Mouse (Mus musculus): ENCODE data around the gene Nceh1. TPM values are rescaled to one million over a fixed set of nuclear protein-coding genes. Genes with fewer than 3 reads are reported as not detected.

Nceh1 gene
- polyA plus RNA-seq, 1 experiment from 2014 or later, result 13.8 TPM

GRCm38 (mm10) chr3:27161645-27162409 is 20.9 kb upstream of the Nceh1 start:
- H3K36me3 ChIP-seq, result no peaks in the 10 kb centered on the region
- no peaks in the 10 kb centered on the region for H3K9me3 ChIP-seq
- 92% methylated on average over 6 of the region's 6 CpGs for WGBS
- H3K4me3 ChIP-seq, result no peak overlapping the region
- no peak overlapping the region for H3K27ac ChIP-seq (replicated peaks)
- H3K4me2 ChIP-seq, result no peak overlapping the region
- H3K4me1 ChIP-seq (replicated peaks), result no peaks in the 10 kb centered on the region
- ATAC-seq (ENCODE audit: low FRiP score, low read depth), result no peak
- H3K27me3 ChIP-seq, result no peaks in the 10 kb centered on the region
- no peak overlapping the region for H3K9ac ChIP-seq

GRCm38 (mm10) chr3:27162410-27162804 is 20.4 kb upstream of the Nceh1 start:
- Histone ChIP-seq H3K4me2 (no peak overlapping the region), H3K4me3 (no peak overlapping the region), H3K9ac (no peak overlapping the region), H3K9me3 (no peaks in the 10 kb centered on the region), H3K4me1 (replicated peaks) (no peaks in the 10 kb centered on the region), H3K27ac (replicated peaks) (no peak overlapping the region), H3K36me3 (no peaks in the 10 kb centered on the region), H3K27me3 (no peaks in the 10 kb centered on the region)
- 70% methylated on average over 2 of the region's 2 CpGs for WGBS
- no peak for ATAC-seq (ENCODE audit: low FRiP score, low read depth)

DNA sequence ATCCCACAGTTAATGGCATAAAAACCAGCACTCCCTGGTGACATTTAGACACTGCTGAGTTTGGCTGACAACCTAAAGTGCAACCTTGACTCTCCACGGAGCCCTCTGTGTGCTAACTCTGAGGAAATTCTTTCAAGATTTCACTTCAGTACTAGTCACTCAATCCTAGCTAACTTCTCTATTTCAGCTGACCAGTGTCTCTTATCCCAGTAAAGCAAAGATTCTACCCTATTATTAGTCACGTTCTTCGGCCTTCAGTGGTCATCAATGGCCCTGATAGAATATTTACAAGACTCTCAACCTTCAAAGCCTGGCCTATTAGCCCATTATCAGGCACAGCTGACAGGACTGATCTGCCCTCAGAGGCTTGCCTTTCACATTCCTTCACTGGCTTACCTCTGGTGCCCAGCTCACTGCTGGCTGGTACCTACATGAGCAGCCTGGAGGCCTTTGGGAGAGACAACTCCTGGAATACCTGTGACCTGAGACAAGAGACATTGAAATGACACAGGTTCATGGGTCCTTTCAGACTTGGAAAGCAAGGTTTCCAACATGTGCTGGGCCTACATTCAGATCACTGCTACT is 17.2 kb upstream of the Nceh1 start:
- no peak overlapping the region for H3K9ac ChIP-seq
- H3K4me2 ChIP-seq, result no peak overlapping the region
- H3K4me1 ChIP-seq (replicated peaks), result no peaks in the 10 kb centered on the region
- no peak overlapping the region for H3K4me3 ChIP-seq
- no peak overlapping the region for H3K27ac ChIP-seq (replicated peaks)
- no peaks in the 10 kb centered on the region for H3K9me3 ChIP-seq
- no peaks in the 10 kb centered on the region for H3K27me3 ChIP-seq
- ATAC-seq (ENCODE audit: low FRiP score, low read depth), result no peak
- 86% methylated on average over 3 of the region's 3 CpGs for WGBS
- H3K36me3 ChIP-seq, result no peaks in the 10 kb centered on the region

DNA sequence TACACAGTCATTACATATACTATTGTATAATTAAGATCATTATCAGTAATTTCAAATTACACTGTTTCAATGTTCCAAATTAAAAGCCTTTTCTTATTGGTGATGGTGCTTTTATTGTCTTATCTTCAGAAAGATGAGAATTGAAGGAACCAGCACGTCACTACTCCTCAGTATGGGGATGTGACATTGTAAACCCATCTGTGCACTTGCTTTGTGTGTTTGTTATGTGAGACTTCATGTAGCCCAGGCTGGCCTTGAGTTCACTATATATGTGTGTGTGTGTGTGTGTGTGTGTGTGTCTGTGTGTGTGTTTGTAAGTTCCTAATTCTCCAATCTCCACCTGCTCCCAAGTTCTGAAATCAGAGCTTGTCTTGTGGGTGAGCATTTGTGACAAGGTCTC is 12.5 kb upstream of the Nceh1 start:
- no peak overlapping the region for H3K27ac ChIP-seq (replicated peaks)
- no peaks in the 10 kb centered on the region for H3K9me3 ChIP-seq
- no peak for ATAC-seq (ENCODE audit: low FRiP score, low read depth)
- no peaks in the 10 kb centered on the region for H3K27me3 ChIP-seq
- WGBS, result 73% methylated on average over 1 of the region's 1 CpGs
- H3K36me3 ChIP-seq, result no peaks in the 10 kb centered on the region
- no peak overlapping the region for H3K4me2 ChIP-seq
- no peak overlapping the region for H3K9ac ChIP-seq
- no peaks in the 10 kb centered on the region for H3K4me1 ChIP-seq (replicated peaks)
- H3K4me3 ChIP-seq, result no peak overlapping the region

GRCm38 (mm10) chr3:27179711-27180110 is 3.1 kb upstream of the Nceh1 start:
- Histone ChIP-seq H3K4me3 (no peak overlapping the region), H3K27me3 (no peaks in the 10 kb centered on the region), H3K9ac (no peak overlapping the region), H3K4me2 (no peak overlapping the region), H3K9me3 (no peaks in the 10 kb centered on the region), H3K27ac (replicated peaks) (no peak overlapping the region), H3K4me1 (replicated peaks) (peaks cover 12% of the 10 kb centered on the region; the same call in 1 of the 2 replicates), H3K36me3 (no peaks in the 10 kb centered on the region)
- WGBS, result 89% methylated on average over 8 of the region's 8 CpGs
- no peak for ATAC-seq (ENCODE audit: low FRiP score, low read depth)

GRCm38 (mm10) chr3:27183601-27184175 is 923 bp downstream of the Nceh1 start:
- H3K4me2 ChIP-seq, result peak overlapping the region; percentile 96
- peaks cover 12% of the 10 kb centered on the region; the same call in 1 of the 2 replicates for H3K4me1 ChIP-seq (replicated peaks)
- no peaks in the 10 kb centered on the region for H3K36me3 ChIP-seq
- peak overlapping the region; percentile 42 for H3K27ac ChIP-seq (replicated peaks)
- no peaks in the 10 kb centered on the region for H3K27me3 ChIP-seq
- H3K4me3 ChIP-seq, result peak overlapping the region; percentile 85
- no peaks in the 10 kb centered on the region for H3K9me3 ChIP-seq
- H3K9ac ChIP-seq, result peak overlapping the region; percentile 72
- 11% methylated on average over 19 of the region's 19 CpGs for WGBS
- 0 out of 2 replicates have a peak, but pooled peaks have one; percentile 20 for ATAC-seq (ENCODE audit: low FRiP score, low read depth)

DNA sequence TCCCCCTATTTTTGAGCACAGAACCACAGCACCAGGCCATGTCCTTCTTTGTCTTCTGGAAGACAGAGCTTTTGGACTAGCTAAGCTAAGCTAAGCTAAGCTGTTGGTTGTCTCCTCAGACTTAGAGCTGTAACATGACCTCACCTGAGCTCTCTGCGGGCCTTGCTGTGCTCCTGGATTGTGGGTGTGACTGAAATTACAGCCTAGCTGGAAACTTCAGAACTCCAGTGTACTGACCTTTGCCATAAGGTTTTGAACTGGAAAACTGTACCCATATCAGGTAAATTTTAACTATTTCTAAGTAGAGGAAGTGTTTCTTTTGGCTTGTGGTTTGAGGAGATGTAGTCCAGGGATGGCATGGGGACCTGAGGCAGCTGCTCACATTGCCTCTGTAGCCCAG is 5.6 kb downstream of the Nceh1 start:
- ATAC-seq (ENCODE audit: low FRiP score, low read depth), result no peak
- H3K27ac ChIP-seq (replicated peaks), result no peak overlapping the region
- WGBS, result 85% methylated on average over 1 of the region's 1 CpGs
- peaks cover 8% of the 10 kb centered on the region for H3K4me1 ChIP-seq (replicated peaks)
- no peaks in the 10 kb centered on the region for H3K27me3 ChIP-seq
- no peak overlapping the region for H3K9ac ChIP-seq
- H3K36me3 ChIP-seq, result no peaks in the 10 kb centered on the region
- no peak overlapping the region for H3K4me2 ChIP-seq
- no peaks in the 10 kb centered on the region for H3K9me3 ChIP-seq
- no peak overlapping the region for H3K4me3 ChIP-seq

- 63% methylated on average over 14 of the region's 14 CpGs for WGBS
- Histone ChIP-seq H3K4me3 (no peak overlapping the region), H3K36me3 (no peaks in the 10 kb centered on the region), H3K9me3 (no peaks in the 10 kb centered on the region), H3K27me3 (no peaks in the 10 kb centered on the region), H3K27ac (replicated peaks) (no peak overlapping the region), H3K4me1 (replicated peaks) (no peaks in the 10 kb centered on the region; the same call in 1 of the 2 replicates), H3K9ac (no peak overlapping the region), H3K4me2 (no peak overlapping the region)
- peak; percentile 61; the same call in 1 of the 2 replicates for ATAC-seq (ENCODE audit: low FRiP score, low read depth)
Measured at GRCm38 (mm10) chr3:27189320-27190261, 6.8 kb downstream of the Nceh1 start.

DNA sequence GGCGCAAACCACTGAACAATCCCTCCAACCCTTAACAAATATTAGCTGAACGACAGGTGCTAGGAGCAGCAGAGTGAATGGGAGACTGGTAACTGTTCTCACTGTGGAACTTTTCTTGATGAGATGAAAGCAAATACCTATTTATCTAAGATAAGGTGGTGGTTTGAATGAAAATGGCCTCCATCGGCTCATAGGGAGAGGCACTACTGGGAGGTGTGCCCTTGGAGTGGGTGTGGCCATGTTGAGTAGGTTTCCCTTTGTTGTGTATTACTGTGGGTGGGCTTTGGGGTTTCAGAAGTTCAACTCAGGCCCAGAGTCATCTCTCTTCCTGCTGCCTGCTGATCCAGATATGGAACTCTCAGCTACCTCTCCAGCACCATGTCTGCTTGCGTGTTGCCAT is 8.1 kb downstream of the Nceh1 start:
- Histone ChIP-seq H3K4me1 (replicated peaks) (no peaks in the 10 kb centered on the region; the same call in 1 of the 2 replicates), H3K4me3 (no peak overlapping the region), H3K4me2 (no peak overlapping the region), H3K27ac (replicated peaks) (no peak overlapping the region), H3K36me3 (no peaks in the 10 kb centered on the region), H3K27me3 (no peaks in the 10 kb centered on the region), H3K9ac (no peak overlapping the region), H3K9me3 (no peaks in the 10 kb centered on the region)
- ATAC-seq (ENCODE audit: low FRiP score, low read depth), result no peak
- WGBS, result 95% methylated on average over 4 of the region's 4 CpGs

DNA sequence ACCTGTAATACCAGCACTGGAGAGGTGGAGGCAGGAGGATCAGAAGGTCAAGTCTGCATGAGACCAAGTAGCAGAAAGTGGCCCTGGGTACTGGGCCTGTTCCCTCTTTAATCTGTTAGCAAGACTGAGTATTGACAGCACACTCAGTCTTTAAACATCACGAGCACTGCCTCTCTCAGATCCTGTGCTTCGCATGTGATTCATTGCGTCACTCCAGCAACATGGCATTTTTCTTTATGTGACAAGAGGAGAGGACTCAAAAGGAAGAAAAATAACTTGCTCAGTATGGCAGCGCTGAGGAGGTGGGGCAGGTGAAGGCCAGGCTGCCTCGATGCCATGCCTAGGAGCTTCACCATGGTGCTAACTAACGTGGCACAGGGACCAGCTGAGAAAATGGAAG is 9.1 kb downstream of the Nceh1 start:
- no peaks in the 10 kb centered on the region for H3K36me3 ChIP-seq
- no peak overlapping the region for H3K27ac ChIP-seq (replicated peaks)
- no peaks in the 10 kb centered on the region for H3K9me3 ChIP-seq
- H3K4me3 ChIP-seq, result no peak overlapping the region
- H3K27me3 ChIP-seq, result no peaks in the 10 kb centered on the region
- H3K4me1 ChIP-seq (replicated peaks), result no peaks in the 10 kb centered on the region; the same call in 1 of the 2 replicates
- no peak overlapping the region for H3K9ac ChIP-seq
- WGBS, result 85% methylated on average over 6 of the region's 6 CpGs
- no peak overlapping the region for H3K4me2 ChIP-seq
- ATAC-seq (ENCODE audit: low FRiP score, low read depth), result no peak

DNA sequence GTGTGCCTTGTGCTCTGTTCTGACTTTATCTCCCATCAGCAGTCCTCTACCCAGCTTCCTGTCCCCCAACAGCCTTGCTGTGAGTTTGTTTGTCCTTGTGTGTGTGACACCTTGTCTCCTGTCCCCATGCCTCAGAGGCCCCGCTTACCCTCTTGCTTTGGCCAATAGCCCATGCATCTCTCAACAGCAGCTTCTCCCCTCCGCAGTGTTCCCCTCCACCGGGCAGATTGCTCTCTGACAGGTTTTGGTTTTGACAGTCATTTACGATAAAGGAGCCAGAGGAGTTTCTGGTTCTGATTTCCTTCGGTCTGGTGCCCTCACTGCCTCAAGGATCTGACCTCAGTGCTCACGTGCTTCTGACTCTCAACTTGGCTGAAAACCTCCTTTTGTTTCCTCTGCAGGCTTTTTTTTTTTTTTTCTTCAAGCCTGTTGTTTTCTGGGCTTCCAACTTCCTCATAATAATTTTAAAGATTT is 11.1 kb downstream of the Nceh1 start:
- no peak overlapping the region for H3K27ac ChIP-seq (replicated peaks)
- H3K4me3 ChIP-seq, result no peak overlapping the region
- H3K4me2 ChIP-seq, result no peak overlapping the region
- no peaks in the 10 kb centered on the region for H3K36me3 ChIP-seq
- H3K9ac ChIP-seq, result no peak overlapping the region
- ATAC-seq (ENCODE audit: low FRiP score, low read depth), result no peak
- H3K27me3 ChIP-seq, result no peaks in the 10 kb centered on the region
- WGBS, result 69% methylated on average over 6 of the region's 6 CpGs
- no peaks in the 10 kb centered on the region; the same call in 1 of the 2 replicates for H3K4me1 ChIP-seq (replicated peaks)
- no peaks in the 10 kb centered on the region for H3K9me3 ChIP-seq

Data from hindbrain, embryonic 15.5 days (tissue).